In genomic region chr16:20908467-20909351, GRCm38 (mm10) we compare ENCODE assay signal across 8 mouse cellular contexts.
A peak's percentile ranks its signal among the peaks of the same experiment; 100 is the strongest.
DNase-seq lines count a peak whose midpoint lies in the region; ATAC-seq and TF ChIP-seq lines count a peak whose summit lies in the region.
"Not testable (repeated sequence)": the region's sequence is repeated elsewhere in the genome, so short reads cannot be mapped to it uniquely, and the experiment has no call there.

No protein-coding gene starts in this region.

- TF ChIP-seq CTCF in Patski (IDR thresholded peaks at IDR 0.05), result peak; percentile 43
- TF ChIP-seq CTCF in heart, adult 2 months (IDR thresholded peaks at IDR 0.05), result peak; percentile 50
- TF ChIP-seq CTCF in lung, adult 2 months (IDR thresholded peaks at IDR 0.05; ENCODE audit: insufficient read depth, low read length); thymus, adult 2 months (IDR thresholded peaks at IDR 0.05; ENCODE audit: borderline replicate concordance, control insufficient read depth, extremely low read depth, insufficient read depth, low read length, poor library complexity): not testable (repeated sequence)

- ATAC-seq in Patski, result peak; percentile 87
- ATAC-seq in embryonic facial prominence, embryonic 11.5 days (replicated peaks; ENCODE audit: insufficient number of reproducible peaks, low FRiP score, low TSS enrichment, low read depth), result peak; percentile 56
- ATAC-seq in intestine, embryonic 16.5 days, result peak; percentile 90
- peak; percentile 58; the same call in 1 of the 2 replicates for ATAC-seq in neural tube, embryonic 11.5 days (ENCODE audit: insufficient read depth, low FRiP score, low TSS enrichment)

- H3K27ac ChIP-seq in embryonic facial prominence, embryonic 11.5 days (replicated peaks; ENCODE audit: low read depth, low read length); heart, adult 2 months; intestine, embryonic 16.5 days (ENCODE audit: low read length); neural tube, embryonic 11.5 days (ENCODE audit: low read depth, low read length); thymus, adult 2 months (ENCODE audit: control insufficient read depth, insufficient read depth, low read length): not testable (repeated sequence)

- intact Hi-C loops in heart, adult 2 months (cut with DNase I), result loop anchor here (5.0 to 10.0 kb wide), 2 partner anchors 166 to 484 kb away; no protein-coding TSS in a partner anchor

- H3K9me3 ChIP-seq in embryonic facial prominence, embryonic 11.5 days (replicated peaks; ENCODE audit: control insufficient read depth, low read length); intestine, embryonic 16.5 days (ENCODE audit: control insufficient read depth, low read length); neural tube, embryonic 11.5 days (ENCODE audit: control insufficient read depth, low read length): not testable (repeated sequence)

- TF ChIP-seq POLR2A in heart, adult 2 months (IDR thresholded peaks at IDR 0.05; ENCODE audit: insufficient read depth, low read depth, low read length); lung, adult 2 months (IDR thresholded peaks at IDR 0.05; ENCODE audit: borderline replicate concordance, extremely low read depth, low read depth, low read length); thymus, adult 2 months (IDR thresholded peaks at IDR 0.05; ENCODE audit: control insufficient read depth, extremely low read depth, insufficient read depth, low read length, poor library complexity): not testable (repeated sequence)

- H3K27me3 ChIP-seq in Patski; embryonic facial prominence, embryonic 11.5 days (ENCODE audit: control insufficient read depth, insufficient read depth, low read length); heart, adult 2 months (ENCODE audit: control insufficient read depth, insufficient read depth, low read length); intestine, embryonic 16.5 days (replicated peaks; ENCODE audit: control insufficient read depth, insufficient read depth, low read length); neural tube, embryonic 11.5 days (ENCODE audit: control insufficient read depth, insufficient read depth, low read length); thymus, adult 2 months (ENCODE audit: control insufficient read depth, insufficient read depth, low read length): not testable (repeated sequence)

- in situ Hi-C loops in Patski (cut with MboI; ENCODE audit: low pct_unique_long_range_greater_than_20kb), result loop anchor here (10.0 kb wide), 1 partner anchor 166 kb away; no protein-coding TSS in a partner anchor

- H3K4me2 ChIP-seq in embryonic facial prominence, embryonic 11.5 days (ENCODE audit: low read depth, low read length); neural tube, embryonic 11.5 days (ENCODE audit: low read depth): not testable (repeated sequence)
- peak overlapping the region; percentile 43 for H3K4me2 ChIP-seq in intestine, embryonic 16.5 days (ENCODE audit: low read depth, low read length)

- DNase-seq in Patski (ENCODE audit: low read depth, low spot score), result not testable (repeated sequence)
- peak; percentile 44 for DNase-seq in embryonic facial prominence, embryonic 11.5 days (ENCODE audit: low spot score)
- DNase-seq in heart, adult 2 months, result peak in 1 of 2 experiments; percentile 21
- peak; percentile 6 to 26 for DNase-seq in layer of hippocampus, postnatal 10 days (ENCODE audit: low spot score in 2 of 2)
- DNase-seq in lung, adult 2 months, result peak; percentile 21
- peak; percentile 33 for DNase-seq in neural tube, embryonic 11.5 days (ENCODE audit: low spot score)
- peak; percentile 17 for DNase-seq in thymus, adult 2 months

- not testable (repeated sequence) for H3K36me3 ChIP-seq in embryonic facial prominence, embryonic 11.5 days (replicated peaks; ENCODE audit: control insufficient read depth, insufficient read depth, low read depth, low read length); heart, adult 2 months (ENCODE audit: control insufficient read depth, insufficient read depth, low read length); intestine, embryonic 16.5 days (ENCODE audit: control insufficient read depth, insufficient read depth, low read length); neural tube, embryonic 11.5 days (ENCODE audit: control insufficient read depth, insufficient read depth, low read length); thymus, adult 2 months (ENCODE audit: control insufficient read depth, insufficient read depth, low read length)

- POLR2A ChIA-PET in Patski (lab: Charles Lee), result not testable (repeated sequence)

- H3K4me3 ChIP-seq in embryonic facial prominence, embryonic 11.5 days (ENCODE audit: low read depth, low read length); heart, adult 2 months; lung, adult 2 months (replicated peaks; ENCODE audit: extremely low read depth, low read depth, low read length); neural tube, embryonic 11.5 days (ENCODE audit: low read depth, low read length); thymus, adult 2 months (ENCODE audit: control insufficient read depth, insufficient read depth, low read length): not testable (repeated sequence)
- peak overlapping the region; percentile 29 for H3K4me3 ChIP-seq in intestine, embryonic 16.5 days (ENCODE audit: low read length)

- WGBS in embryonic facial prominence, embryonic 11.5 days, result 47% methylated on average over 14 of the region's 18 CpGs
- WGBS in heart, adult 2 months, result 34% methylated on average over 18 of the region's 18 CpGs
- 28% methylated on average over 16 of the region's 18 CpGs for WGBS in intestine, embryonic 16.5 days
- WGBS in lung, adult 2 months, result 30% methylated on average over 18 of the region's 18 CpGs
- 43% methylated on average over 16 of the region's 18 CpGs for WGBS in neural tube, embryonic 11.5 days
- WGBS in thymus, adult 2 months, result 42% methylated on average over 17 of the region's 18 CpGs

- H3K4me1 ChIP-seq in embryonic facial prominence, embryonic 11.5 days (ENCODE audit: control insufficient read depth, insufficient read depth, low read length); heart, adult 2 months (ENCODE audit: control insufficient read depth, insufficient read depth, low read length); intestine, embryonic 16.5 days (ENCODE audit: control insufficient read depth, insufficient read depth, low read length); lung, adult 2 months (ENCODE audit: control insufficient read depth, insufficient read depth, low read length); neural tube, embryonic 11.5 days (ENCODE audit: control insufficient read depth, insufficient read depth, low read length); thymus, adult 2 months (replicated peaks; ENCODE audit: control insufficient read depth, insufficient read depth, low read length): not testable (repeated sequence)

- CTCF ChIA-PET in Patski (lab: Charles Lee), result not testable (repeated sequence)

- not testable (repeated sequence) for H3K9ac ChIP-seq in embryonic facial prominence, embryonic 11.5 days (replicated peaks; ENCODE audit: low read length); heart, adult 2 months (ENCODE audit: low read depth, low read length); neural tube, embryonic 11.5 days (ENCODE audit: low read length)
- peak overlapping the region; percentile 43; the same call in 1 of the 2 replicates for H3K9ac ChIP-seq in intestine, embryonic 16.5 days (ENCODE audit: low read depth, low read length)

- not testable (repeated sequence) for H3K79me2 ChIP-seq in heart, adult 2 months (replicated peaks; ENCODE audit: control insufficient read depth, insufficient read depth, low read length)

- not testable (repeated sequence) for TF ChIP-seq EP300 in heart, adult 2 months (IDR thresholded peaks at IDR 0.05; ENCODE audit: insufficient read depth, low read depth, low read length)
